Mouse (Mus musculus) neural tube, embryonic 10.5 days (tissue): Measurements from ENCODE around the gene Mdfic.
"Not testable (repeated sequence)": the region's sequence is repeated elsewhere in the genome, so short reads cannot be mapped to it uniquely, and the experiment has no call there.

ENCODE experiments used
- DNase-seq: peaks from one replicate; pipeline ENCODE4 v3.0.0-alpha.2; 2017; ENCODE audit warnings: low spot score; ENCODE audit errors: extremely low spot score

Mdfic gene

DNA sequence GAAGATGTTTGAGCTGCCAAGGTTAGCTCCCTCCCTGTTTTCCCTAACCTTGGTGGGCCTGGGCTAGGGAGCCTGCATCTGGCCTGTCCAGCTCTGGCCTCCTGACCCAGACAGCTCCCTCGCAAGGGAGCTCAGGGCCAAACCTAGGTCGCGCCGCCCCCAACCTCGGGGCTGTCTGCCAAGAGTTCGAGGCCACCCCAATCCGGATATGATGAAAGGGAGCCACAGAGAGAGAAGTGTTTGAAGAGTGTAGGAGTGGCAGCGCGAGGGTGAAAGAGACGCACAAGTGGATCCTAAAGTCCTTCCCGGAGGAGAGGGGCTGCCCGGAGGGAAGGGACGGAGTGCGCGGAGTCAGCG is at the start of gene Mdfic:
TSS of gene Mdfic (plus strand) at position 201 of the 357 bp plus-strand sequence.
- DNase-seq, result no peak

DNA sequence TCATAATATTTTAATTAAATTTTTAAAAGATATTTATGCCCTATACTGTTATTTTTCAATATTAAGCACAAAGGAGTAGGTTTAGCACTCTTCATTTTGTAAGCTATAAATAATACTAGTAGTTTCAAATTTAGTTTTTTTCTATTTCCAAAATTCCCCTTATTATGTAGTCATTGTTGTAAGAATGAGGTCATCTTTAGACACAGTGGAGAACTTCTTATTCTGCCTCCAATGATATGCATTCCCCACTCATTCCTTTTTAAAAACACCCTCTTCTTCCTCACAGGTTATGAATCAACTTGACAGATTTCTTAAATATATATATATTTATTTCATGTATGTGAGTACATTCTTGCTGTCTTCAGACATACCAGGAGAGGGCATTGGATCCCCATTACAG is 49.1 kb upstream of the Mdfic start:
- DNase-seq, result no peak

DNA sequence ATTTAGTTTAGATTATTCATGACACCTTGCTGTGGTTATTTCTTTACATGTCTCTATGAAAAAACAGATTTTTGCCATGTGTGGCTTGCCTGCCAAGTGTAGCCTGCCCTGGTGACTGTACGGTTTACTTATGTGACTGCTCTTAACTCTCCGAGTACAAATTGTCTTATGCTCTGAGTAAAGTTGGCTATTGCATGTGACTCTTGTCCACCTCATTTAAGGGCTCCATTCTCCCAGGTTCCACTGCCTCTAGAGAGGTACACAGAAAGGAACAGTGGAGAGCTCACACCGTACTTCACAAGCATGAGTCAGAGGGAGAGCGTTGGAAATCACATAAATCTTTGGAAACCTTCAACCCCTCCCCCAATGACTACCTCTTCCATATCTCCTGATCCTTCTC is 10.4 kb upstream of the Mdfic start:
- DNase-seq, result no peak

DNA sequence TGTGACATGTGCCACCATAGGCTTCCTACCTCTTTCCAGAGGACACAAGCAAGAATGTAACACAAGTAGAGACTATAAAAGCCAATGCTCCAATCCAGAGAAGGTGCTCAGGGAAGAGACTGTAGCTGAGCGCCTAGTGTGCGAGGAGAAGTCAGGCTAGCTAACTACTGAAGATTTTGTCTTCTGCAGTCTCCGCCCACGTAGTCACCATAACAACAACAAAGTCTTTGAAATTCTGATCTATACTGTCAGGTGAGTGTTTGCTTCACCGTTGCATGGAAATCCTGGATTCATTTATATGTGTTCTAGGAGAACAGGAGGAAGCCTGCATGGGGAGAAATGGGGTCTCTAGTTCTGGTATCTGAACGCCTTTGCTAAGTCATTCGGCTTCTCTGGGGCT is 9.8 kb upstream of the Mdfic start:
- DNase-seq, result no peak

DNA sequence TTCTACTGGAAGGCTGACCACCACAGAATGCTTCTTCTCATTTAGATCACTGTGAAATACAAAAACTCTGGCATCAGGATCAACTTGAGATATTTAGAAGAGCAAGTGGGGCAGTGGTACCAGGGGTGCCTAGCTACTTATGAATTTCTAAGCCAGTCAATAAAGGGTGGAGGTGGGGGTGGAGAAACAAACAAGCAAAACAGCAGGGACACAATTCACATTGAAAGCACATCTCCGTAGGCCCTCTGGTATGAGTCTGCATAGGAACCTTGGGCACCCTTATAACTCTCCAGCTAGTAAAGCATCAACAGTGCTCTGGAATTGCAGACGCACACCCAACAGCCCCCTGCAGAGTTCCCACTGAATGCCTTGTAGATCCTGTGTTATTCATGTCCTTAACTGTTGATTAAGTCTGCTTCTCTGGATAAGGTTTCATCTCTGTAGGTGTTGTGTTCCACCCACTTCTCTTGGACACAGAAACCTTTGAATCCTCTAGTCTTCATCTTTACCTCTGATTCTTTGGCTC is 7.5 kb upstream of the Mdfic start:
- no peak for DNase-seq

DNA sequence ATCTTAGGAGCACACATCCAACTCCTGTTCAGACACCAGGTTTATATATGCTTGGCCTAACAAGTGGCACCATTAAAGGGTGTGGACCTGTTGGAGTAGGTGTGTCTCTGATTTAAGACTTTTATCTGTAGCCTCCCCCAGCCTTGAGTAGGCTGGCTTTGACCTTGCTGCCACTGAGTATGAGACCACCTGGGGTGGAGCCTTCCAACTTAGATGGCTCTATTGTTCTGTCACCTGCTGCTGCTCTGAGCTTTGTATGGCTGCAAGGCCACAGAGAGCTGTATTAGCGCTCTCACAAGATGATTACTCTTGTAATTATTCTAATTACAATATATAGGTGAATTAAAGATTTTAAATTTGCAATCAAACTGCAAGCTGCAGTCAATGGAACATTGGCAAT is 6.4 kb upstream of the Mdfic start:
- not testable (repeated sequence) for DNase-seq

DNA sequence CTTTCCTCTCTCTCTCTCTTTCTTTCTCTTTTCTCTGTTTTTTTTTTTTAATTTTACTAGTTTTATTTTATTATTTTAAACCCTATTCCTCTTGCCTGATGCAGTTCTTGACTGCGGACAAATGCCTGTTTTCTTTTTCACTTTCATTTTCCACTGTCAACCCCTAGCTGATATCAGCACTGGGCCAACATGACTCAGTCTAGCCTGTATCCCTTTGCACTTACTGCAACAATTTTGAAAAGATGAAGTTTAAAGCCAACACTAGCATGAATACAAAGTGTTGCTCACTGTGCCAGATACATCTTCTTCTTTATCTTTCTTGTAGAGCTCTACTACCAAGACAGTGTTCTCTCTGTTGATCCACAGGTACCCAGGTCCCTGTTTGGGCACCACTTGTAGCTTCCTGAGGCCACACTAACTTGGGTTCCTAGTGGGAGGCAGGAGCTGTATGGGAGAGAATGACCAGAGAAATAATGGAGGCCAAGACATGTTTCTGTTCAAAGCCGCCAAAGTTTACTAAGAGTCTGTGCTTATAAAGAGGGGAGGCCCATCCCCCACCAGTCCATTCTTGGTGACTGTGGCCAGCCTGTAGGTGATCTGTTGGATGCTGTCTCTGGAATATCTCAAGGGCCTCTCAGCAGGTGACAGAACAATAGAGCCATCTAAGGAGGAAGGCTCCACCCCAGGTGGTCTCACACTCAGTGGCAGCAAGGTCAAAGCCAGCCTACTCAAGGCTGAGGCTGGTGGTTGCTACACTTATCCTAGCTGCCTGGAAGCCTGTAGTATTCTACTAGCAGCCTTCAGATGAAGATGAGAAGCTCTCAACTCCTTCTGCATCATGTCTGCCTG is 5.2 kb upstream of the Mdfic start:
- no peak for DNase-seq

DNA sequence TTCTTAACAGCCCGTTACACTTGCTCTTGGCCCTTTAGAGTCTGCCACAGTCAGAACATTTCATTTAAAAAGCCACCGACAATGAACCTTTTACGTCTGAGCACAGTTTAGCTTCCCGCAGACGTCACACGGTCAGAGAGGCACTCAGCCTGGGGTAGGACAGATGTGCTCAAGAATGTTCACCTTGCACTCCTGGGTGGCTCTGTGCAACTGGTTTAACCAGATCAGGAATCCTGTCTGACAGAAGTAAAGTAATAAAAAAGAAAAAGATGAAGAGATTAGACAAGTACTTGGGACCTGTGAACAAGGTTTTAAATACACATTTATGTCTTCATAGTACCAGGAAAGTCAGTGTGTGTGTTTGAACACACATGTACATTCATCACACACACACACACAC is 542 bp upstream of the Mdfic start:
- no peak for DNase-seq

DNA sequence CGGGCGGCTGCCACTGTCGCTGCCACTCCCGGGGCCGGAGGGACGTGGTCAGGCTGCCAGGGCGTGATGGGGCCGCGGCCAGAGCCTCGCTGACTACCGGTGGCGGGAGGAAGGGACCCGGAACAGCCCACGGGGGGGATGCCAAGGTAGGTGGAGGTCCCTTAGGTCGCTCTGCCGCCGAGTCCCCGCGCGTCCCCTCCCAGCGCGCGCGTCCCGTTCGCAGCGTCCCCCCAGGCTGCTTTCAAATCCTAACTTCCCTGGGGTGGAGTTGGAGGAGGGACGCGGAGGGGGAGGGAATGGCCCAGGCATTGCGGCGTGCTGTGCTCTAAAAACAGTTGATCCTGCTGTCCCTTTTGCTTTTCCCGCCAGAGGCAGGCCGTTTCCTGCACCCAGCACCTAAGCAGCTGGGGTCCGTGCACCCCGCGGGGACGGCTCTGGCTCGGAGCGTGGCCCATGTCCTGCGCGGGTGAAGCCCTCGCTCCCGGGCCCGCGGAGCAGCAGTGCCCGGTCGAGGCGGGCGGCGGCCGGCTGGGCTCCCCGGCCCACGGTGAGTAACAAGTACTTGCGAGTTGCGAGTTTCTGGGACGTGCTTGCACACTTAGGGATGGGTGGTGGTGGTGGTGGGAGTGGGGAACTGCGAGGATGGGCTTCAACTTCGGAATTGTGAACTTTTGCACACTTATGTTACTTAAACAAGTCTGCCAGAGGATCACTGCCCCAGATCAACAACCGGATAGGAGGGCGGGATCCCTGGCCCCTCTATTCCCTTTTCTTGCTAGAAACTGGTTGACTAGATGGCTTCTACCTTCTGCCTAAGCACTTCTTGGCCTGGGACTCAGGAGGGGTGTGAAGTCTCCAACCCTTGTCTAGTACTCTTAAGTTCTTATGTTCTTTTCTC is 606 bp downstream of the Mdfic start:
- DNase-seq, result peak; percentile 75

DNA sequence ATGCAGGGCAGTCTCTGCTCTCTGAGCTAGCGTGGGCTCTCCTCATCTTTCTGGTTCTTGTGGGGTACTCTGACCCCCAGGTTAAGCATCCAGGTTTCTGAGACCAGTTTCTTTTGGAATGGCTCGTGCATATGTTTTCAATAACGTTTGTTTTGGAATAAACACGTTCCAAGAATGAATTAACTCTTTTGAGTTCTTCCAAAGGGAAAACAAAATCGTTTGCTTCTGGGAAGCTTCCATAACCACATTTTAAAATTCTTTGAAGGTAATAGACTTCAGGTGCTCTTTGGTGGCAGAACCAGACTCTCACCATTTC is 1.2 kb downstream of the Mdfic start:
- no peak for DNase-seq

DNA sequence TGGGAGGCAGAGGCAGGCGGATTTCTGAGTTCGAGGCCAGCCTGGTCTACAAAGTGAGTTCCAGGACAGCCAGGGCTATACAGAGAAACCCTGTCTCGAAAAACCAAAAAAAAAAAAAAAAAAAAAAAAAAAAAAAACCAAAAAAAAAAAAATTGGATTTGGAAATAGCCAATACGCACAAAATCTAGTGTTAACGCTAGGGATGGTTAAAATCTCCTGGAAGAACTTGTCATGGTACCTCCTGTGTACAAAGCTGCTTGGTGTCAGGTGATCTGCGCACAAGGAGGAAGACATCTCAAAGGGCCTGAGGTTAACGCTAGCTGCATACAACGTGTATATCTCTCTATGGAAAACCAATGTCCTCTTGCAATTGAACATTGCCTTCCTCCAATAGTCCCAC is 2.2 kb downstream of the Mdfic start:
- not testable (repeated sequence) for DNase-seq

DNA sequence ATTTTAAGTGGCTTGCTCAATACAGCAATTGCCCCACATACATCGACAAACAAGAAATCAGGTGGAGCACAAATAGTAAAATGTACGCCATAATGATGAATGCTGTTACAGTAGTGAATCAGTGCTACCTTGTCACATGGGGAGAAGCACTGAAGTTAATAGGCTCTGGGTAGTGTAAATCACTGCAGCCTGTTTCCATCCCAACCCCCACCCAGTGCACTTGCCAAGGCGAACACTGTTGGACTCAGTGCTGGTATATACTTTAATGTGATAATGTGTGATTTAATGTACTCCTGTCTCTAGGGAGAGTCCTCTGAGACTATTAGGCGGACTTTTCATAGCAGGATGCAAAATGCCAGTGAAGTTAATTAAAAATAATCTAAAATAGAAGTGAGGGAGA is 3.8 kb downstream of the Mdfic start:
- no peak for DNase-seq

DNA sequence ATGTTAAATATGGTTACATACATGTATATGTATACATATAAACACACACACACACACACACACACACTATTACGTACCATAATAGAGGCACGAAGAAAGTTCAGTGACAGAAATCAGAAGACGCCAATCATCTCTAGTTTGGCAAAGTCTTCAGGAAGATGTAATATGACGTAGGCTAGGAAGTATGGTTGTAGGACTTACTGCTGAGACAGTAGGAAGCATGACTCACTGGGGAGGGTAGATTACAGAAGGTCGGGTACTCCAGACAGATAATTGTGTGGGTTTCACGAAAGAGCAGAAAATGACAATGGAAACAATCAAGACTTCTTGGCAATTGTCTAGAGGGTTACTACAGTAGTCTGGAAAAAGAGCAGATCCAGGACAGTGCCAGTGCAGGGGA is 6.0 kb downstream of the Mdfic start:
- no peak for DNase-seq

DNA sequence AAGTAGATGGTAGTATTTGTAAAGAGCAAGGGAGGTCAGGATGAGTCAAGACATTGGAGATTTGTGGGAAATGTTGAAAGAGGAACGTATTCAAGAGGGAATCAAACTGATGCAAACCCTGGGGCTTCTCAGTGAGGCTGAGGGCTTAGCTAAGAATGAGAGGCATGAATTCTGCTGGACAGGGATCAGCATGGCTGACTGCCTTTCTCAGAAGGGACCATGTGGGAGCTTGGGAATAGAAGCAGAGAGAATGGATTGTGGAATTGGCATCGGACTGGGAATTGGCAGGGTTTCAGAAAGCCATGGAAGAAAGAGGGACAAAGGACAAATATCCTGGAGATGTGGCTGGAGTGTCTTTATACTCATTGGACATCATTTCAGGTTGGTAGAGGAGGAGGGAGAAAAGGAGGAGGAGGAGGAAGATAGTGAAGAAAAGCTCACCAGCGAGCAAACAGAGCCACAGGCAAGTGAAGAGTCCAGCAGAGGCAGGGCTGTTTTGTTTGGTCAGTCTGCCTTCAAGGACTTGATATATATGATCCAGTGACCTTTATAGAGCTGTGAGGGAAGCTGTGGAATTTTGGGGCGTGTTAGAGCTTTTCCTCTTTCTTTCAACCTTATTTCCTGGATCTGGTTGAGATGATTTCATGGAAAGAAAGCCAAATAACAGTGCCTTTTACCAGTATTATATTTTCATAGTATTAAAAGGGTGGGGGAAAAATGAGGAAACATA is 7.4 kb downstream of the Mdfic start:
- no peak for DNase-seq

DNA sequence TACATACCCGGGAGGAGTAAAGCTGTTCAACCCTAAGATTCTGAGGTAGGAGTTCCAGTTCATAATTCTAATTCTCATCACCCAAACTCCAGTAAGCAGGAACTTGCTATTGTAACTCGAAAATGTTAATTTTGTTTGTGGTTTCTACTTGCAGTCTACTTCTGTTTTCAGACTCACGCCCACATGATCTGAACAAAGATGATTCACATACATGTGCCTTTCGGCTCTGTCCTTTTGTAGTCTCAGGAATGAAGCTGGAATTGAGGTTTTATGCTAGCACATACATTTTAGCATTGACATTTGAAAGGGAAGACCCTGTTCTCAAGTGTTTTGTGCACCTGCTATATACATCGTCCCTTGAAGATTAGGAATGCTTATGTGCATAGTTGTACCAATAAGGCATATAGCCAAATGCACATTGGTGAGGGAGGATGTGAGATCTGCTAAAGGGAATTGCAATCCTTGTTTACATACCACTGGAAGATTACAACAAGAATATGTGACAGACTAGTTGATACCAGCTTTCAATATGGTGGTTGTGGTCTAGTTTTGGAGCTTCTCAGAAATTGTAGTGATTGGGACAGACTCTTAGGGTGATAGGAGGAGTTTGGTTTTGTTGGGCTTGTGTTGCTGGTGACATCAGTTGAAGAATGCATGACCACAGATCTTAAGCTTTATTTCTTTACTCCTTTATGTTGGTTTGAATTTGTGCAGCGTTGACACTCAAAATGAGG is 8.6 kb downstream of the Mdfic start:
- DNase-seq, result no peak

DNA sequence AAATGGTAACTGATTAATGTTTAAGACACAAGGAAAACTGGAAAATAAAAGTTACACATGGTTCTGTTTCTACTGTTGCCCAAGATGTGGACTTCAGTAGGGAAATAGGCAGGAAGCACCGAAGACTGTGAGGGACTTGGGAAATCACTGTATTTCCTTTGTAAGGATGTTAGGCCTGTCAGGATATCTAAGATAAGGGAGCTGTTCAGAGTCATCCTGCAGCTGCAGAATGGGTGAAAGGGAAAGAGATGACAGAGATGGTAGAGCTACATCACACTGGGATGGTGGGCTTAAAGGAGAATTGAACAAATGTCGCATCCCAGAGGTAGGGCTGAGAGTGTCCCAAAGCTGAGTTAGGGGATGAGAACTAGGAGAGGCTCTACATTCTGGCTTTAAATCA is 9.8 kb downstream of the Mdfic start:
- no peak for DNase-seq

DNA sequence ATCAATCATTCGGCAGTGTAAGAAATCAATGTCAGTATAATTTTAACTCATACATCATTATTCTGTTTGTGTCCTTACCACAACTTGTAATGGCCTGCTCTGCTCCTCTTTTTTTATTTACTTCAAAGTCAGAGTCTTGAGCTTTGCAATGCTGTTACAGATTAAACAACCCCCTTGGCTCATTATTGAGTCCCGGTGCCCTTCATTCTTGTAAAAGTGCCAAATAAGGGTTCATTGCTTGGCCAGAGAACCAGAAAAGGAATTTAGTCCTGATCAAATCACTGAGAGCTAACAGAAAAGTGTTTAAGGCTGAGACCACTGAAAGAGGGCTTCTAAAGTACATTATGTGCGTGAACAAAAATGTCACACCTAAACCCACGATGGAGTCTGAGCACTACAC is 10.2 kb downstream of the Mdfic start:
- no peak for DNase-seq

DNA sequence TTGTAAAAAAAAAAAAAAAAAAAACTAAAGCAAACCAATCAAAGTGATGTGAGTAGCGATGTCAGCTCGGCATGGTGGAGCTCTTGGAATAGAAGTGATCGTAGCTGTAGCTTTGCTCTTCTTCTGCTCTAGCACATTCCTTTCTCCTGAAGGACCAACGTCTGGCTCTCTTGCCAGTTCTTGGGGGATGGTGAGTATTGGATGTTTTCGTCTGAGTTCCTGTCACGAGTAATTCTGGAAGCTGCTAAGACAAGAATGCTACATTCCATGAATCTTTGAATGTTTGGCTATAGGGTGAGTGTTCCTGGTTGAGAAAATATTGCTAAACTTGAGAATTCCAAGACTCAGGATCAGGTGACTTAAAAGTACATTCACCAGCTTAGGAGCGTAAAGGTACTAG is 11.0 kb downstream of the Mdfic start:
- no peak for DNase-seq

DNA sequence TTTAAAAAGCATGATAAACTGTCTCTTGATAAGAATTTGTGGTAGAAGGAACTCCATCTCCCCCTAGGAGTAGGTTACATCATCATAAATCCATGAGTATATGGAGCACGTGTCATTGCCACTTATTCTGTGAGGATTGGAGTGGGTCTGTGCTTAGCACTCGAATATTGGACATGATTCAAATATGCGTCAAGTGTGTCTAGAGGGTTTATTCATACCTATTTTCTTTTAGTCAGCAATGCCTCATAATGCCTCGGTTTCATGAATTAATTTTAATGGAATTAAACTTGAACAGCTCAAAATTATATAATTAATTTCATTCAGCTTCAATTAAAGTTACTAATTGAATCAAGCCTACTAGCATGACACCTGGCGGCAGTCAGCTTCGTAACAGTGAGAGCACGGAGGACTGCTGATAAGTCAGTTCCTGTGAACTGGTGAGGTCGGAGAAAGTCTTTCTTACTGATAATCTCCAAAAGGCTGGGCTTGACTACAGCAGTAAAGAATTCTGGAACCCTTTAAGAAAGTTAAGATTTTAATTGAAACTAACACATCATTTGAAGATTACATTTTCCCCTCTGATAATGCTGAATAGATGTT is 17.0 kb downstream of the Mdfic start:
- no peak for DNase-seq

DNA sequence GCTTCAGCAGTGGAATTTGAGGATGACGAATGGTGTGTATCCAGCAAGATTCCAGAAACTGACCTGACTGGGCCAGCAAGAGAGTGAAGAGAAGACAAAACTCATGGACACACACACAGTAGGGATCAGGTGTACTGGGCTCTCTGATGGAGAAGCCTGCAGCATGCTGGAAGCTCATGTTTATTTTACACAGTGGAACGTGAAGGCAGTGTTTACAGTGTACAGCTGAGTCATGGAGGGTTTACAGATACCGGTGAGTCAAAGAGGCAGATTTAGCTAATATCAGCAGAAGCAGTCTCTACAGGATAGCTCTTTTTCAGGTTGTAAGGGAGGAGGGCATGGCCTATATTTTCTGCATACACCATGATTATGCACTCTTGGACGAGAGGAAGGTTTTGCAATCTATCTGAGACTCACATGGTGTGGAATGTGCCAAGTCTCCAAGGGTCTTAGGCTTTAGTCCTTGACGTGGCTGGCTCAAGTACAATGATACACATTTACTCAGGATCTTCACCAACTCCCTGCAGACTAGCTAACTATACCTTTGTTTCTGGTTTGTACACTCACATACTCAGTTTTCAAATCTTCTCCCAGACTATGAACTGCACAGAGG is 18.0 kb downstream of the Mdfic start:
- no peak for DNase-seq
